Mouse (Mus musculus) urinary bladder, postnatal 25 days (tissue): Measurements from ENCODE around the gene Olfr314.
"Not testable (repeated sequence)": the region's sequence is repeated elsewhere in the genome, so short reads cannot be mapped to it uniquely, and the experiment has no call there.

ENCODE experiments used
- DNase-seq: peaks from one replicate; pipeline ENCODE4 v3.0.0; 2022; ENCODE audit warnings: low spot score

Olfr314 gene

GRCm38 (mm10) chr11:58832541-58832940 is 49.8 kb downstream of the Olfr314 start:
- not testable (repeated sequence) for DNase-seq
